Mouse (Mus musculus) thymus, postnatal 4 days (tissue): ENCODE data around the gene BC100530.
"Not testable (repeated sequence)": the region's sequence is repeated elsewhere in the genome, so short reads cannot be mapped to it uniquely, and the experiment has no call there.

Source experiments
- DNase-seq: peaks from one replicate; pipeline ENCODE4 v3.0.0; 2021

Gene BC100530

GRCm38 (mm10) chr16:36367648-36368047, at the start of gene BC100530:
Gene BC100530, minus strand, starts transcription at chr16:36367748.
- DNase-seq = not testable (repeated sequence)

GRCm38 (mm10) chr16:36408357-36408756, 40.8 kb upstream of the BC100530 start, which contains the start of gene Stfa2:
Gene Stfa2, minus strand, starts transcription at chr16:36408457.
- DNase-seq = no peak

GRCm38 (mm10) chr16:36389060-36389459, 21.5 kb upstream of the BC100530 start:
- no peak for DNase-seq

GRCm38 (mm10) chr16:36337171-36337570, 30.4 kb downstream of the BC100530 start:
- DNase-seq = no peak

- DNase-seq = no peak
Measured at GRCm38 (mm10) chr16:36334232-36334631, 33.3 kb downstream of the BC100530 start, which contains the start of gene BC117090. Gene BC117090, minus strand, starts transcription at chr16:36334332.

- no peak for DNase-seq
Measured at GRCm38 (mm10) chr16:36319286-36319685, 48.3 kb downstream of the BC100530 start.

GRCm38 (mm10) chr16:36316111-36316510, 51.4 kb downstream of the BC100530 start:
- not testable (repeated sequence) for DNase-seq
